Mouse (Mus musculus): ENCODE measurements around the gene Ryr2. TPM values are rescaled to one million over a fixed set of nuclear protein-coding genes. Genes with fewer than 3 reads are reported as not detected.

Ryr2 gene
- total and polyA plus RNA-seq, 3 experiments = 0.11 to 0.13 TPM; not detected in 1

DNA sequence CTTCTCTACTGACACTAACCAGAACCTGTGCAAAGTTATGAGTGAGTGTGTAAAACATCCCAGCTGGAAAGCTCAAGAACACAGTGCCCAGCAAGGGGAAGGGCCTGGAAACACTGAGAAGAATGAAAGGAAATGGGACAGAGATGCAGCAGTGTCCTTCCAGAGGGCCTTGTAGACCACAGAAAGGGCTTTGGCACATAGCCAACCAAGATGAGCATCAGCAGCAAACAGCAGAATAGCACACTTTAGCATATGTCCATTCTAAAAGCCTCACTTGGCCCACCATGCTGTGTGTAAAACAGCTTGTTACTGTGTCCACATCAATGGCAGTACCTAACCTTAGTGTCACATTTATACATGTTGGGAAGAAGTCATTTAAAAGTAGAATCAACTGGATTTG lies 142.4 kb downstream of the Ryr2 start:
- no peaks in the 10 kb centered on the region for H3K36me3 ChIP-seq (replicated peaks in 1 of 2; ENCODE audit: control insufficient read depth in 1 of 2, insufficient read depth in 1 of 2, low read length in 1 of 2)
- no peak for TF ChIP-seq POLR2AphosphoS2 (IDR thresholded peaks at IDR 0.05; ENCODE audit: low read depth, low read length)
- no peak for TF ChIP-seq BHLHE40 (IDR thresholded peaks at IDR 0.05; ENCODE audit: low read depth, low read length)
- TF ChIP-seq RAD21 (IDR thresholded peaks at IDR 0.05; ENCODE audit: low read depth, low read length) = no peak
- TF ChIP-seq ZC3H11A (IDR thresholded peaks at IDR 0.05; ENCODE audit: low read depth, low read length) = no peak
- peaks cover 6% of the 10 kb centered on the region for H3K9me3 ChIP-seq (replicated peaks; ENCODE audit: low read length)
- H3K4me2 ChIP-seq (ENCODE audit: insufficient read depth, low read depth, poor library complexity, severe bottlenecking) = no peak overlapping the region
- DNase-seq (ENCODE audit: extremely low read depth) = no peak
- H3K27me3 ChIP-seq (replicated peaks) = no peaks in the 10 kb centered on the region
- in situ Hi-C loops (cut with MboI; ENCODE audit: low pct_ligation_motif_present, low pct_unique_long_range_greater_than_20kb, low sequenced_read_pairs) = no loop called here
- dilution Hi-C loops (cut with MboI; ENCODE audit: extremely low pct_ligation_motif_present, extremely low pct_unique_long_range_greater_than_20kb, low sequenced_read_pairs) = no loop called here
- H3K4me3 ChIP-seq (replicated peaks in 1 of 3; ENCODE audit: low read depth in 2 of 3, low read length in 2 of 3, poor library complexity in 1 of 3) = no peak overlapping the region
- peaks cover 2 to 6% of the 10 kb centered on the region in 2 experiments; a peak in 3 of 4 replicates for H3K4me1 ChIP-seq (ENCODE audit: control insufficient read depth in 1 of 2, insufficient read depth in 2 of 2)
- H3K79me2 ChIP-seq (replicated peaks; ENCODE audit: control insufficient read depth, extremely low read depth, insufficient read depth, poor library complexity, severe bottlenecking) = no peaks in the 10 kb centered on the region
- no peak overlapping the region for H3K27ac ChIP-seq (ENCODE audit: insufficient read depth, low read depth)
- H3K9ac ChIP-seq (ENCODE audit: insufficient read depth, low read depth) = no peak overlapping the region

DNA sequence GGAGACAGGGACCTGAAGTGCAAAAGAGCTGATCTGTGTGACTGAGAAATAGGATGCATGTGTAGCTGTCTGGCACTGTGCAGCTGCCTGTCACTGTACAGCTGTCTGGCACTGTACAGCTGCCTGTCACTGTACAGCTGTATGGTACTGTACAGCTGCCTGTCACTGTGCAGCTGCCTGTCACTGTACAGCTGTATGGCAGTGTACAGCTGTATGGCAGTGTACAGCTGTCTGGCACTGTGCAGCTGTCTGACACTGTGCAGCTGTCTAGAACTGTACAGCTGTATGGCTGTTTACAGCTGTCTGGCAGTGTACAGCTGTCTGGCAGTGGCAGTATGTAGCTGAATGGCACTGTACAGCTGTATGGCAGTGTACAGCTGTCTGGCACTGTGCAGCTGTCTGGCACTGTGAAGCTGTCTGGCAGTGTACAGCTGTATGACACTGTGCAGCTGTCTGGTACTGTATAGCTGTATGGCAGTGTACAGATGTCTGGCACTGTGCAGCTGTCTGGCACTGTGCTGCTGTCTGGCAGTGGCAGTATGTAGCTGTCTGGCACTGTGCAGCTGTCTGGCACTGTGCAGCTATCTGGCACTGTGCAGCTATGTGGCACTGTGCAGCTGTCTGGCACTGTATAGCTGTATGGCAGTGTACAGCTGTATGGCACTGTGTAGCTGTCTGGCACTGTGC lies 147.1 kb downstream of the Ryr2 start:
- in situ Hi-C loops (cut with MboI; ENCODE audit: low pct_ligation_motif_present, low pct_unique_long_range_greater_than_20kb, low sequenced_read_pairs) (no loop called here), dilution Hi-C loops (cut with MboI; ENCODE audit: extremely low pct_ligation_motif_present, extremely low pct_unique_long_range_greater_than_20kb, low sequenced_read_pairs) (no loop called here)
- Histone ChIP-seq H3K9me3 (replicated peaks; ENCODE audit: low read length) (peaks cover 5% of the 10 kb centered on the region), H3K27ac (ENCODE audit: insufficient read depth, low read depth) (no peak overlapping the region), H3K4me3 (replicated peaks in 1 of 3; ENCODE audit: low read depth in 2 of 3, low read length in 2 of 3, poor library complexity in 1 of 3) (no peak overlapping the region), H3K79me2 (replicated peaks; ENCODE audit: control insufficient read depth, extremely low read depth, insufficient read depth, poor library complexity, severe bottlenecking) (no peaks in the 10 kb centered on the region), H3K27me3 (replicated peaks) (no peaks in the 10 kb centered on the region), H3K4me2 (ENCODE audit: insufficient read depth, low read depth, poor library complexity, severe bottlenecking) (no peak overlapping the region), H3K4me1 (ENCODE audit: control insufficient read depth in 1 of 2, insufficient read depth in 2 of 2) (peaks cover 13 to 30% of the 10 kb centered on the region in 2 experiments), H3K9ac (ENCODE audit: insufficient read depth, low read depth) (no peak overlapping the region), H3K36me3 (replicated peaks in 1 of 2; ENCODE audit: control insufficient read depth in 1 of 2, insufficient read depth in 1 of 2, low read length in 1 of 2) (no peaks in the 10 kb centered on the region)
- no peak for TF ChIP-seq CHD2 (IDR thresholded peaks at IDR 0.05; ENCODE audit: low read length)
- 0 out of 2 replicates have a peak, but pooled peaks have one; percentile 22 for TF ChIP-seq TCF12 (IDR thresholded peaks at IDR 0.05; ENCODE audit: low read depth, low read length)
- DNase-seq (ENCODE audit: extremely low read depth) = peak; percentile 6

DNA sequence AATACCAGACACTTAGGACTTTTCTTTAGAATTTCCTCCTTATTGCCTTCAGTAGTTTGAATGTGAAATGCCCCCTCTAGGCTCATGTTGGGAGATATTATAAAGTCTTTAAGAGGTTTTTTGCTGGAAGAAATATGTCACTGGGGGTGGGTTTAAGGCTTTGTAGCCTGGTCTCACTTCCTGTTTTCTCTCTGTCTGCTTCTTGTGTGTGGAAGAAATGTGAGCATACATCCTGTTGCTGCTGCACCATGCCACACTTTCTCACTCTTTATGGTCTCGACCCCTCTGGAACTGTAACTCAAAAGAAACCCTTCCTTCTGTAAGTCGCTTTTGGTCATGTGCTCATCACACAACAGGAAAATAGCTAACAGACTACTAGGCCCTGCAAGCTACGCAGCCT lies 147.9 kb downstream of the Ryr2 start:
- no peaks in the 10 kb centered on the region for H3K36me3 ChIP-seq (replicated peaks in 1 of 2; ENCODE audit: control insufficient read depth in 1 of 2, insufficient read depth in 1 of 2, low read length in 1 of 2)
- H3K79me2 ChIP-seq (replicated peaks; ENCODE audit: control insufficient read depth, extremely low read depth, insufficient read depth, poor library complexity, severe bottlenecking) = no peaks in the 10 kb centered on the region
- in situ Hi-C loops (cut with MboI; ENCODE audit: low pct_ligation_motif_present, low pct_unique_long_range_greater_than_20kb, low sequenced_read_pairs) (no loop called here), dilution Hi-C loops (cut with MboI; ENCODE audit: extremely low pct_ligation_motif_present, extremely low pct_unique_long_range_greater_than_20kb, low sequenced_read_pairs) (no loop called here)
- no peak overlapping the region for H3K9ac ChIP-seq (ENCODE audit: insufficient read depth, low read depth)
- H3K27ac ChIP-seq (ENCODE audit: insufficient read depth, low read depth) = no peak overlapping the region
- H3K4me2 ChIP-seq (ENCODE audit: insufficient read depth, low read depth, poor library complexity, severe bottlenecking) = no peak overlapping the region
- peak; percentile 62; the same call in 1 of the 2 replicates for TF ChIP-seq EP300 (IDR thresholded peaks at IDR 0.05; ENCODE audit: low read length)
- no peak for TF ChIP-seq E2F4 (IDR thresholded peaks at IDR 0.05; ENCODE audit: insufficient replicate concordance, low read depth, low read length)
- peak; percentile 42; the same call in 1 of the 2 replicates for TF ChIP-seq BHLHE40 (IDR thresholded peaks at IDR 0.05; ENCODE audit: low read depth, low read length)
- TF ChIP-seq IRF4 (IDR thresholded peaks at IDR 0.05; ENCODE audit: low read depth, low read length) = peak; percentile 46; the same call in 1 of the 2 replicates
- no peak for TF ChIP-seq POLR2A (IDR thresholded peaks at IDR 0.05; ENCODE audit: low read depth, low read length)
- 0 out of 2 replicates have a peak, but pooled peaks have one; percentile 22 for TF ChIP-seq ELF1 (IDR thresholded peaks at IDR 0.05; ENCODE audit: low read depth, low read length)
- peaks cover 5% of the 10 kb centered on the region for H3K9me3 ChIP-seq (replicated peaks; ENCODE audit: low read length)
- DNase-seq (ENCODE audit: extremely low read depth) = peak; percentile 55
- no peak overlapping the region for H3K4me3 ChIP-seq (replicated peaks in 1 of 3; ENCODE audit: low read depth in 2 of 3, low read length in 2 of 3, poor library complexity in 1 of 3)
- no peaks in the 10 kb centered on the region for H3K27me3 ChIP-seq (replicated peaks)
- peaks cover 13 to 30% of the 10 kb centered on the region in 2 experiments for H3K4me1 ChIP-seq (ENCODE audit: control insufficient read depth in 1 of 2, insufficient read depth in 2 of 2)

Data from CH12.LX (cell line).